Mouse (Mus musculus): ENCODE measurements around the gene Epb41l2. TPM values are rescaled to one million over a fixed set of nuclear protein-coding genes. Genes with fewer than 3 reads are reported as not detected.

Epb41l2 gene
- polyA plus RNA-seq, 1 experiment = 181 TPM

DNA sequence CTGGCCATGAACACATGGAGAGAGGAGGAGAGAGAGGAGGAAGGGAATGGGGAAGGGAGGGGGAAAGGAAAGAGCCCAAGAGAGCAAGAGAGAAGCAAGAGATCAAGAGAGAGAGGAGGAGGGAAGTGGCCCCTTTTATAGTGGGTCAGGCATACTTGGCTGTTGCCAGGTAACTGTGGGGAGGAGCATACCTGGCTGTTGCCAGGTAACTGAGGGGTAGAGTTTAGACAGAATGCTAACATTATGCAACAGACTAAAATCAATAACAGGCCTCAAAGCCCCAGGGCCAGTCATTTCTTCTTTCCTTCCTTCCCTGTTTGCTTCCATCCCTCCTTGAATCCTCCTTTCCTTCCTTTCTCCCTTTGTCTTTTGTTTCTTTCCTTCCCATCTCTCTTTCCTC, 41.9 kb upstream of the Epb41l2 start:
- Histone ChIP-seq H3K9ac (ENCODE audit: low read depth, poor library complexity, severe bottlenecking) (no peak overlapping the region), H3K27ac (ENCODE audit: insufficient read depth, low read length) (no peak overlapping the region), H3K27me3 (ENCODE audit: control insufficient read depth, insufficient read depth, low read length, poor library complexity, severe bottlenecking) (no peaks in the 10 kb centered on the region), H3K9me3 (replicated peaks; ENCODE audit: control insufficient read depth, insufficient read depth, low read length, poor library complexity, severe bottlenecking) (no peaks in the 10 kb centered on the region), H3K4me1 (ENCODE audit: control insufficient read depth, insufficient read depth, low read length) (peaks cover 13% of the 10 kb centered on the region), H3K4me3 (ENCODE audit: low read depth, low read length) (no peak overlapping the region), H3K36me3 (ENCODE audit: control insufficient read depth, insufficient read depth, low read length, poor library complexity, severe bottlenecking) (no peaks in the 10 kb centered on the region)
- TF ChIP-seq POLR2A (IDR thresholded peaks at IDR 0.05; ENCODE audit: insufficient read depth, low read length) (no peak), EP300 (IDR thresholded peaks at IDR 0.05; ENCODE audit: insufficient read depth, low read depth, low read length) (no peak), CTCF (IDR thresholded peaks at IDR 0.05; ENCODE audit: low read depth, low read length) (no peak)

DNA sequence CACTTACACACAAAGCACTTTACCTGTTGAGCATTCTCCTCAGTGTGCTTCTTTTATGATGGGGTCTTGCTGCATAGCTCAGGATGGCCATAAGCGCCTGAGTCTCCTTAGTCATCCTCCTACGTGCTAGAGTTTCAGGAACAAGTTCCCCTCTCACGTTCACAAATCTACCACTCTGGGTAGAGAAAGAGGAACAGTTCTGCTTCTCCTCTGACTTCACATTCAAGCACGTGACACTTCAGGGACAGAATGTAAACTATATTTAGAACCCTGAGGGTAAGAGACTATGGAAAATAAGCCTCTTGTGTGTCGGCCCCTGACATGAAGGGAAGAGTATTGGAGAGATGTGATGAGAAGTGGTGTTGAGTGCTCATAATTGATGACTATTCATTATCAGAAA, 41.2 kb upstream of the Epb41l2 start:
- Histone ChIP-seq H3K27ac (ENCODE audit: insufficient read depth, low read length) (no peak overlapping the region), H3K36me3 (ENCODE audit: control insufficient read depth, insufficient read depth, low read length, poor library complexity, severe bottlenecking) (no peaks in the 10 kb centered on the region), H3K27me3 (ENCODE audit: control insufficient read depth, insufficient read depth, low read length, poor library complexity, severe bottlenecking) (no peaks in the 10 kb centered on the region), H3K9ac (ENCODE audit: low read depth, poor library complexity, severe bottlenecking) (no peak overlapping the region), H3K4me1 (ENCODE audit: control insufficient read depth, insufficient read depth, low read length) (peaks cover 11% of the 10 kb centered on the region), H3K4me3 (ENCODE audit: low read depth, low read length) (no peak overlapping the region), H3K9me3 (replicated peaks; ENCODE audit: control insufficient read depth, insufficient read depth, low read length, poor library complexity, severe bottlenecking) (no peaks in the 10 kb centered on the region)
- TF ChIP-seq POLR2A (IDR thresholded peaks at IDR 0.05; ENCODE audit: insufficient read depth, low read length) (no peak), CTCF (IDR thresholded peaks at IDR 0.05; ENCODE audit: low read depth, low read length) (no peak)

DNA sequence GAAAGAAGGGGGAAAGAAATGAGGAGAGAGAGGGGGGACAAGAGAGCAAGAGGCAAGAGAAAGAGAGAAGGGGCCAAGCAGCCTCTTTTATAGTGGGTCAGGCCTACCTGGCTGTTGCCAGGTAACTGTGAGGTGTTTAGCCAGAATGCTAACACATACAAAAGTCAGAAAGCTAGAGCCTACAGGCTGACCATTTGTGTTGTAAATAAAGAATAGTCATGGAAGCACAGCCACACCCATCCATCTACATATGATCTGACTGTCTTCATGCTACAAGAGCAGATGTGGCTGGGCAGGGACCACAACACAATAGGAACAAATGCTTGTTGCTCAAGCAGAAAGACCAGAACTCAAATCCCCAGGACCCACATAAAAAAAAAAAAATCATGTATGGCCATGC, 40.1 kb upstream of the Epb41l2 start:
- Histone ChIP-seq H3K4me1 (ENCODE audit: control insufficient read depth, insufficient read depth, low read length) (peaks cover 9% of the 10 kb centered on the region), H3K9ac (ENCODE audit: low read depth, poor library complexity, severe bottlenecking) (no peak overlapping the region), H3K4me3 (ENCODE audit: low read depth, low read length) (no peak overlapping the region), H3K36me3 (ENCODE audit: control insufficient read depth, insufficient read depth, low read length, poor library complexity, severe bottlenecking) (no peaks in the 10 kb centered on the region), H3K9me3 (replicated peaks; ENCODE audit: control insufficient read depth, insufficient read depth, low read length, poor library complexity, severe bottlenecking) (no peaks in the 10 kb centered on the region), H3K27me3 (ENCODE audit: control insufficient read depth, insufficient read depth, low read length, poor library complexity, severe bottlenecking) (no peaks in the 10 kb centered on the region), H3K27ac (ENCODE audit: insufficient read depth, low read length) (no peak overlapping the region)
- TF ChIP-seq CTCF (IDR thresholded peaks at IDR 0.05; ENCODE audit: low read depth, low read length) = no peak
- TF ChIP-seq EP300 (IDR thresholded peaks at IDR 0.05; ENCODE audit: insufficient read depth, low read depth, low read length) = no peak
- no peak for TF ChIP-seq POLR2A (IDR thresholded peaks at IDR 0.05; ENCODE audit: insufficient read depth, low read length)

DNA sequence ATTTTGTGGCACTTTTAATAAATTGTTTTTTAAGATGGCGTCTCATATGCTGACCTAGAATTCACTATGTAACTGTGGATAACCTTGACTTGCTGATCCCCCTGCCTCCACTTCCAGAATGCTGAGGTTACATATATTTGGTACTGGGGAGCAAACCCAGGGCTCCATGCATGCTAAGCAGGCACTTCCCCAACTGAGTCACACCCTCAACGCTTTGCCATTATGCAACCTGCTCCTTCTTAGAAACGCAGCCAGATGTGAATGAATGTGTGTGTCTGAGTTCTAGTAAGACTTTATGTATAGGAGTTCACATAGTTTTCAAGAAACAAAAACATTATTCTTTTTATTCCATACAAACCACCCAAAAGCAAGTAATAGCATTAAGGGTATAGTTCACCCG, 38.4 kb upstream of the Epb41l2 start:
- Histone ChIP-seq H3K36me3 (ENCODE audit: control insufficient read depth, insufficient read depth, low read length, poor library complexity, severe bottlenecking) (no peaks in the 10 kb centered on the region), H3K4me3 (ENCODE audit: low read depth, low read length) (no peak overlapping the region), H3K9me3 (replicated peaks; ENCODE audit: control insufficient read depth, insufficient read depth, low read length, poor library complexity, severe bottlenecking) (no peaks in the 10 kb centered on the region), H3K9ac (ENCODE audit: low read depth, poor library complexity, severe bottlenecking) (no peak overlapping the region), H3K27me3 (ENCODE audit: control insufficient read depth, insufficient read depth, low read length, poor library complexity, severe bottlenecking) (no peaks in the 10 kb centered on the region), H3K27ac (ENCODE audit: insufficient read depth, low read length) (no peak overlapping the region), H3K4me1 (ENCODE audit: control insufficient read depth, insufficient read depth, low read length) (peaks cover 2% of the 10 kb centered on the region)
- no peak for TF ChIP-seq EP300 (IDR thresholded peaks at IDR 0.05; ENCODE audit: insufficient read depth, low read depth, low read length)
- TF ChIP-seq POLR2A (IDR thresholded peaks at IDR 0.05; ENCODE audit: insufficient read depth, low read length) = no peak
- no peak for TF ChIP-seq CTCF (IDR thresholded peaks at IDR 0.05; ENCODE audit: low read depth, low read length)

DNA sequence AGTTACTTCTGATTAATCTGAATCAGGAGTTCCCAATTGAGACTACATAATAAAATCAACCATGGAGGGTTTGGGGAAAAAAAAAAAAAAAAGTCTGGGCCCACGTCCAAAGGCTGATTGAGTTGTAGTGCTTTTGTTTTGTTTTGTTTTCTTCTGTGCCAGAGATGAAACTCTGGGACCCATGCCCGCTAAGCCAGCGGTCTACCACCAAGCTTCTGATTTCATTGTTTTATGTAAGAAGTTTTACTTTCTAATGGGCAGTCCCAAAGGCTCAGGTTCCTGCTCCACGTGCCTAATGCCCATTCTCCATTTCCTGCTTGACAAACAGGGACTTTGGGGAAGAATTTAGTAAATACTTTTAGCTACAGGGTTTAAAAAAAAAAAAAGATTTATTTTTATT, 33.9 kb upstream of the Epb41l2 start:
- H3K4me1 ChIP-seq (ENCODE audit: control insufficient read depth, insufficient read depth, low read length) = no peaks in the 10 kb centered on the region
- H3K9me3 ChIP-seq (replicated peaks; ENCODE audit: control insufficient read depth, insufficient read depth, low read length, poor library complexity, severe bottlenecking) = no peaks in the 10 kb centered on the region
- H3K27me3 ChIP-seq (ENCODE audit: control insufficient read depth, insufficient read depth, low read length, poor library complexity, severe bottlenecking) = no peaks in the 10 kb centered on the region
- no peak overlapping the region for H3K27ac ChIP-seq (ENCODE audit: insufficient read depth, low read length)
- H3K4me3 ChIP-seq (ENCODE audit: low read depth, low read length) = no peak overlapping the region
- TF ChIP-seq EP300 (IDR thresholded peaks at IDR 0.05; ENCODE audit: insufficient read depth, low read depth, low read length) (no peak), CTCF (IDR thresholded peaks at IDR 0.05; ENCODE audit: low read depth, low read length) (no peak), POLR2A (IDR thresholded peaks at IDR 0.05; ENCODE audit: insufficient read depth, low read length) (no peak)
- no peaks in the 10 kb centered on the region for H3K36me3 ChIP-seq (ENCODE audit: control insufficient read depth, insufficient read depth, low read length, poor library complexity, severe bottlenecking)
- H3K9ac ChIP-seq (ENCODE audit: low read depth, poor library complexity, severe bottlenecking) = no peak overlapping the region

DNA sequence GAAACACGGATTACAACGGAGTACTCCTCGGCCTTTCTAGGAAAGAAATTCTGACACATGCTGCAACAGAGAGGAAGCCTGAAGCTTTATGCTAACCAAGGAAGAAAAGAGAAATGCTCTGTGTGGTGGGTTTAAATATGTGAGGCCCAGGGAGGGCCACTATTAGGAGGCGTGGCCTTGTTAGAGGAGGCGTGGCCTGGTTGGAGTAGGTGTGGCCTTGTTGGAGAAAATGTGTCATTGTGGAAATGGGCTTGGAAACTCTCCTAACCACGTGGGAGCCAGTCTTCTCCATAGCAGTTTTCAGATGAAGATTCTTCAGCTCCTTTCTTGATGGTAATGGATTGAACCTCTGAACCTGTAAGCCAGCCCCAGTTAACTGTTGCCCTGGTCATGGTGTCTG, 32.1 kb upstream of the Epb41l2 start:
- Histone ChIP-seq H3K4me1 (ENCODE audit: control insufficient read depth, insufficient read depth, low read length) (no peaks in the 10 kb centered on the region), H3K9me3 (replicated peaks; ENCODE audit: control insufficient read depth, insufficient read depth, low read length, poor library complexity, severe bottlenecking) (no peaks in the 10 kb centered on the region), H3K36me3 (ENCODE audit: control insufficient read depth, insufficient read depth, low read length, poor library complexity, severe bottlenecking) (no peaks in the 10 kb centered on the region), H3K9ac (ENCODE audit: low read depth, poor library complexity, severe bottlenecking) (no peak overlapping the region), H3K4me3 (ENCODE audit: low read depth, low read length) (no peak overlapping the region), H3K27me3 (ENCODE audit: control insufficient read depth, insufficient read depth, low read length, poor library complexity, severe bottlenecking) (no peaks in the 10 kb centered on the region), H3K27ac (ENCODE audit: insufficient read depth, low read length) (no peak overlapping the region)
- no peak for TF ChIP-seq POLR2A (IDR thresholded peaks at IDR 0.05; ENCODE audit: insufficient read depth, low read length)
- TF ChIP-seq CTCF (IDR thresholded peaks at IDR 0.05; ENCODE audit: low read depth, low read length) = no peak
- TF ChIP-seq EP300 (IDR thresholded peaks at IDR 0.05; ENCODE audit: insufficient read depth, low read depth, low read length) = no peak

All from ES-Bruce4 (cell line).